Mouse (Mus musculus) kidney, adult 2 months (tissue): ENCODE data around the gene Nufip2. TPM values are rescaled to one million over a fixed set of nuclear protein-coding genes. Genes with fewer than 3 reads are reported as not detected.

ENCODE experiments used
- DNase-seq: peaks from one replicate; pipeline ENCODE4 v3.0.0; 2021
- H3K27ac ChIP-seq: fragments of 200-500 bp; 2 replicates; pipeline ENCODE4 v1.5.1; 2012; ENCODE audit warnings: low read depth, low read length, control low read depth, inconsistent platforms; ENCODE audit not compliant: insufficient read depth
- H3K27me3 ChIP-seq: fragments of 200-500 bp; replicated peaks from 2 replicates; pipeline ENCODE4 v1.6.1; 2012; ENCODE audit warnings: mild to moderate bottlenecking, moderate library complexity, low read length, inconsistent platforms; ENCODE audit not compliant: control insufficient read depth, insufficient read depth
- H3K36me3 ChIP-seq: fragments of 200-500 bp; 2 replicates; pipeline ENCODE4 v1.6.1; 2012; ENCODE audit warnings: mild to moderate bottlenecking, moderate library complexity, low read length, inconsistent platforms; ENCODE audit not compliant: control insufficient read depth, insufficient read depth
- H3K4me1 ChIP-seq: fragments of 200-500 bp; 2 replicates; pipeline ENCODE4 v1.6.1; 2011; ENCODE audit warnings: low read length; ENCODE audit not compliant: control insufficient read depth, insufficient read depth
- H3K4me3 ChIP-seq: fragments of 200-500 bp; 2 replicates; pipeline ENCODE4 v1.5.1; 2011; ENCODE audit warnings: mild to moderate bottlenecking, low read depth, low read length, control low read depth; ENCODE audit not compliant: insufficient read depth
- CTCF ChIP-seq: fragments of 200-500 bp; conservative IDR thresholded peaks from 2 replicates; pipeline ENCODE4 v1.5.1; 2011; ENCODE audit warnings: low read depth, mild to moderate bottlenecking, control low read depth, low read length, moderate library complexity, mixed read lengths; ENCODE audit not compliant: insufficient read depth, insufficient read length
- POLR2A ChIP-seq: fragments of 200-500 bp; IDR thresholded peaks from one replicate; pipeline ENCODE4 v1.6.1; 2011; ENCODE audit warnings: low read depth, low read length, control low read depth
- WGBS: fragments of 180-500 bp; shearing (Covaris S2); methylation state at CpG from one replicate; pipeline ENCODE4 v1.1.7; 2018; 5-methylcytosine and 5-hydroxymethylcytosine counted together
- polyA plus RNA-seq: library from polyadenylated mRNA; depleted of rRNA; stranded (reverse); fragments of >200 nt; gene quantifications from 2 replicates; pipeline ENCODE4 v1.2.3, GENCODE M21; 2012

Nufip2 gene
- polyA plus RNA-seq, 1 experiment: 13.5 TPM

DNA sequence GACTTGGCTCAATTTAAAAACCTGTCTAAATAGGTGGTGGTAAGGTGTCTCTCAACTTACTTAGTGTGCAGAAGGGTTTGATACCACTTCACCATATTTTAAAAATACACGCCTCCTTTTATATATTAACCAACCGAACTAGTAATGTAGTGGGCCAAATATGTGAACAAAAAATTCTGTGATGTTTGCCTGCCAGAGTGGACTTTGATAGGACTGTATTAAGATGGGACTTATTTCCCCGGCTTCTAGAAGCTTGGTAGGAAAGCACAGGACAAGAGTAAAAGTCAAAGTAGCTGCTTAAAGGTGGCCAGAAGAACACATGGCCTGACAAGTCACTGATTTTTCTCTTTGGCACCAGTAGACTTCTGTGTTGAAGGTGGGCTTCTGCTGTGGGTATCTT, 27.8 kb downstream of the Nufip2 start:
- Histone ChIP-seq H3K27ac (no peak overlapping the region; the same call in 1 of the 2 replicates), H3K36me3 (peaks cover 2% of the 10 kb centered on the region), H3K4me3 (no peak overlapping the region), H3K4me1 (peaks cover 13% of the 10 kb centered on the region), H3K27me3 (no peaks in the 10 kb centered on the region)
- peak; percentile 62 for DNase-seq
- 59% methylated on average over 3 of the region's 3 CpGs for WGBS
- TF ChIP-seq CTCF (no peak), POLR2A (no peak)

DNA sequence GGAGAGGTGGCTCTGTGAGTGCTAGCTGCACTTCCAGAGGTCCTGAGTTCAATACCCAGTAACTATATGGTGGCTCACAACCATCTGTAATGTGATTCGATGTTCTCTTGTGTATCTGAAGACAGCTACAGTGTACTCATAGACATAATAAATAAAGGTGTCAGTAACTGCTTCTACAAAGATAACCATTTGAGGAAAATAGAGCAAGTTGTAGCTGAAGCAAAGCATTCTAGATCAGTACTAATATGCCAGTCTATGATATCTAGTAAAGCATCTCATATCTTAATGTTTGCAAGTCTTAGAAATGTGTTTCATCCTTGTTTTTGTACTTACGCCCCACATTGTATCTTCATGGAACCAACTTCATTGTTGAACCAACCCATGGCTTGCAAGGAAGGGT, 33.1 kb downstream of the Nufip2 start:
- WGBS: 96% methylated on average over 2 of the region's 2 CpGs
- H3K4me3 ChIP-seq: no peak overlapping the region
- H3K27me3 ChIP-seq: no peaks in the 10 kb centered on the region
- H3K36me3 ChIP-seq: no peaks in the 10 kb centered on the region
- H3K4me1 ChIP-seq: peaks cover 1% of the 10 kb centered on the region; the same call in 1 of the 2 replicates
- no peak overlapping the region for H3K27ac ChIP-seq
- TF ChIP-seq CTCF (no peak), POLR2A (no peak)
- no peak for DNase-seq

DNA sequence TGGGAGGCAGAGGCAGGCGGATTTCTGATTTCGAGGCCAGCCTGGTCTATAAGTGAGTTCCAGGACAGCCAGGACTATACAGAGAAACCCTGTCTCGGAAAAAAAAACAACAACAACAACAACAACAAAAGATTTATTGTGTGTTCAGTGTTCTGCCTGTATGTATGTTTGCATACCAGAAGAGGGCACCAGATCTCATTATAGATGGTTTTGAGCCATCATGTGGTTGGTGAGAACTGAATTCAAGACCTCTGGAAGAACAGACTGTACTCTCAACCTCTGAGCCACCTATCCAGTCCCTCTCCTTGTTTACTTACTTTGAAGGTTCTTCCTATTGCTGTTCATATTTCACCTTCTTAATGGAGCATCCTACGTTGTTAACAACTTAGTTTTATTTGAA, 35.4 kb downstream of the Nufip2 start:
- WGBS: 87% methylated on average over 4 of the region's 4 CpGs
- no peak for TF ChIP-seq CTCF
- no peak for TF ChIP-seq POLR2A
- DNase-seq: no peak
- Histone ChIP-seq H3K4me1 (no peaks in the 10 kb centered on the region), H3K4me3 (no peak overlapping the region), H3K36me3 (no peaks in the 10 kb centered on the region), H3K27ac (no peak overlapping the region), H3K27me3 (no peaks in the 10 kb centered on the region)

DNA sequence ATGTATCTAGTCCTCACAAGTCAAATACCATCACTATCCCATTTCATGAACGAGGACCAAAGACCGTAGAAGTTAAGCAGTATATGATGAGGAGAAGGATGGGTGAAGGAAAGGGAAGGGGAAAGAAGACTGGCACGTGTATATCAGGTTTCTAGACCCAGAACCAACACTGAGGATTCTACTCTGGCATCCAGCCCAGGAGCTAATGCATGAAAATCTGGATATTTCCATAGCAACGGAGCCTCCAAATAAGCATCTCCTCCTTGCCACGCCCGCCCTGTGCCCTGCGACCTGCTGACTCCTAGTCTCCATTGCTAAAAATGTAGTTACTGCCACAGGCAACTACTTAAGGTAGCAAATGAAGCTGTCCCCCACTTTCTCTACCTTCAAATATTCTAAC, 38.8 kb downstream of the Nufip2 start:
- Histone ChIP-seq H3K27me3 (no peaks in the 10 kb centered on the region), H3K36me3 (no peaks in the 10 kb centered on the region), H3K4me3 (no peak overlapping the region), H3K27ac (no peak overlapping the region), H3K4me1 (no peaks in the 10 kb centered on the region)
- no peak for TF ChIP-seq POLR2A
- no peak for TF ChIP-seq CTCF
- no peak for DNase-seq
- 81% methylated on average over 7 of the region's 7 CpGs for WGBS

DNA sequence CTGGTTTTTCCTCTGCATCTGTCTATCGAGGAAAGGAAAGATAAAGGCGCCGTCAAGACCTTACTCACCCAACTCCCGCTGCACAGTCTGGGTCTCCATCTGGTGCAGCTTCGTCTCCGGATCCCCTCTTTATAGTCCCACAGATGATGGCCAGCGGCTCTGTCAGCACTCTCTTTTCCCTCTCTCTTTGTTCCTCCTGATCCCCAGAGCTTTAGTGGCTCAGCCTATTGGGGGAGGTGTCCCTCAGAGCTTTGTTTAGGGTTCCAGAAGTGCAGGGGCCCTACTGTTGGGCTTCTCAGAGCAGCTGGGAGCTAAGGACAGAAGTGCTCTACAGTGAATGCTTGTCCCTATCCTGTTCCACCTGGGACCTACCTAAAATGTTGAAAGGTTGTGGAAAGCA, 39.2 kb downstream of the Nufip2 start, which contains the start of gene Cryba1:
Gene Cryba1, minus strand, starts transcription at position 101 of the 400 bp plus-strand sequence.
- no peak for TF ChIP-seq CTCF
- no peak for TF ChIP-seq POLR2A
- WGBS: 79% methylated on average over 7 of the region's 7 CpGs

DNA sequence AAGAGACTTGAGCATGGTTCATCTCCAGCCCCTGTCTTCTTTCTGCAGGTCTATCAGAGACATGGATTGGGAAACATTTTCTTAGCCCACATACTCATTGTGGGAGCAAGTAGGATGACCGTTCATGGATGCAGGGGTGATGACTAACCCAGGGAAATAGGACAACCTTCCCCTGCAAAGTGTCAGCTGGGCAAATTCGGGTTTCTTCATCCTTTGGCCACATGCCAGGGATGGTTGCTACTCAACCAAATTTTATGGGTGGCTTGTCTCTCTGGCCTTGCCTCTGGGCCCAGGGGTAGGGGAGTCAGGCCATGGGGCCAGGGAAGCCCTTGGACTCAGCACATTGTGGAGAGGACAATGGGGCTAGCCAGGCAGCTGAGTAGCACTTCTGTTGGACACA, 42.6 kb downstream of the Nufip2 start:
- WGBS: 62% methylated on average over 2 of the region's 2 CpGs
- Histone ChIP-seq H3K27ac (no peak overlapping the region), H3K4me1 (no peaks in the 10 kb centered on the region), H3K4me3 (no peak overlapping the region), H3K27me3 (no peaks in the 10 kb centered on the region), H3K36me3 (no peaks in the 10 kb centered on the region)
- no peak for TF ChIP-seq POLR2A
- no peak for TF ChIP-seq CTCF
- DNase-seq: no peak

More for the DNA sequence above, 39.2 kb downstream of the Nufip2 start, which contains the start of gene Cryba1:
- Histone ChIP-seq H3K27me3 (no peaks in the 10 kb centered on the region), H3K4me1 (no peaks in the 10 kb centered on the region), H3K36me3 (no peaks in the 10 kb centered on the region), H3K27ac (no peak within 1 kb of the TSS), H3K4me3 (no peak within 1 kb of the TSS)
- DNase-seq: no peak

DNA sequence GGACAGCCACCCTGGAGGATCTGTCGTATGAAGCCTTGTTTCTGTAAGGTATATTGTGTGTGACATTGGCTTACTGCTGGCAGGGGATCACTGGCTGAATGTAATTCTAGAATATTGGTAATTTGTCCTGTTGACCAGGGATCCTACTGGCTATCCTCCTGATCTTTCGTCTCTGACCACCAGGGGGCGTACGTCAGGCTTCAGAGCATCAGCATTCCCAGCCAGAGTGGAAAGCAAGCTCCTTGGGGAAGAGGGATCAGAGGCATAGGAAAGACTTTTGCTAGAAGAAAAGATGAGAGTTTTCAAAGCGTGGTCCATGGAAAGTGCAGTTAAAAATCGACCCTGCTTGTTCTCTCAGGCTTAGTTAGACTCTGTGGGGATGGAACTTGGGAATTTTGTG, 51.3 kb downstream of the Nufip2 start:
- Histone ChIP-seq H3K4me1 (no peaks in the 10 kb centered on the region), H3K27ac (no peak overlapping the region), H3K36me3 (no peaks in the 10 kb centered on the region), H3K4me3 (no peak overlapping the region), H3K27me3 (no peaks in the 10 kb centered on the region)
- no peak for TF ChIP-seq POLR2A
- TF ChIP-seq CTCF: peak; percentile 95
- WGBS: 2% methylated on average over 6 of the region's 6 CpGs
- DNase-seq: peak; percentile 92

DNA sequence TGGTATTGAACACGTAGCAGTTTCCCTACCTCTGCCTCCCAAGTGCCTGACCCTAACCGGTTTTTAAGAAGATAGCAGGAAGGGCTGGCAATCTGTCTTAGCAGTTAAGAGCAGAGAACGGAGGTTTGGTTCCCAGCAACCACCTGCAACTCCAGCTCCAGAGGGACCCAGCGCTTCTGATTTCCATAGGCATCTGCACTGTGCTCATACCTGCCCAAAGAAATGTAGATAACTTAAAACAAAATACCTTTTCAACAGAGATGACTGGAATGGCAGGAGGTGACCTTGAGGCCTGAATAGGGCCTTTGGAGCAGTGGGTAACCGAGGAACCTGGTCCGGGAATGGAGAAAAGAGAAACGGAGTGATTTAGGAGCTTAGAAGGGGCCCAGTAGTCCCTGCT, 52.6 kb downstream of the Nufip2 start:
- H3K4me3 ChIP-seq: no peak overlapping the region
- no peaks in the 10 kb centered on the region for H3K36me3 ChIP-seq
- no peak for DNase-seq
- no peaks in the 10 kb centered on the region for H3K27me3 ChIP-seq
- TF ChIP-seq CTCF: no peak
- no peak for TF ChIP-seq POLR2A
- 74% methylated on average over 7 of the region's 7 CpGs for WGBS
- no peak overlapping the region for H3K27ac ChIP-seq
- H3K4me1 ChIP-seq: no peaks in the 10 kb centered on the region
